Mouse (Mus musculus) urinary bladder, postnatal 4 days (tissue): ENCODE measurements around the gene A630023A22Rik.
A peak's percentile ranks its signal among the peaks of the same experiment; 100 is the strongest.

Experiments used
- DNase-seq, 2 experiments: peaks; one replicate each; pipeline ENCODE4 v3.0.0; 2021 to 2022; ENCODE audit warnings: low spot score in 2 of 2

The A630023A22Rik gene

GRCm38 (mm10) chr14:34102601-34103000, at the start of gene A630023A22Rik:
A630023A22Rik (minus strand) TSS chr14:34102754.
- no peak for DNase-seq

GRCm38 (mm10) chr14:34152342-34152741, 49.8 kb upstream of the A630023A22Rik start, which contains the start of gene Npy4r:
Npy4r (minus strand) TSS chr14:34152489.
- peak; percentile 52 to 74 for DNase-seq

GRCm38 (mm10) chr14:34142915-34143314, 40.4 kb upstream of the A630023A22Rik start:
- no peak for DNase-seq

GRCm38 (mm10) chr14:34142316-34142715, 39.8 kb upstream of the A630023A22Rik start:
- DNase-seq: no peak

GRCm38 (mm10) chr14:34139671-34140664, 37.4 kb upstream of the A630023A22Rik start:
- DNase-seq: no peak

- DNase-seq: peak in 1 of 2 experiments; percentile 10
These were observed 32.8 kb upstream of the A630023A22Rik start for GRCm38 (mm10) chr14:34135391-34135790.

GRCm38 (mm10) chr14:34131216-34131615, 28.7 kb upstream of the A630023A22Rik start:
- no peak for DNase-seq

- DNase-seq: no peak
These were observed 19.1 kb upstream of the A630023A22Rik start for GRCm38 (mm10) chr14:34121691-34122090.

- DNase-seq: no peak
These were observed 18.4 kb upstream of the A630023A22Rik start for GRCm38 (mm10) chr14:34120923-34121351.

- DNase-seq: no peak
These were observed 17.7 kb upstream of the A630023A22Rik start for GRCm38 (mm10) chr14:34120016-34120910.

GRCm38 (mm10) chr14:34119046-34119723, 16.6 kb upstream of the A630023A22Rik start:
- DNase-seq: no peak

- no peak for DNase-seq
These were observed 11.8 kb upstream of the A630023A22Rik start for GRCm38 (mm10) chr14:34114311-34114710.

- no peak for DNase-seq
These were observed 5.0 kb upstream of the A630023A22Rik start for GRCm38 (mm10) chr14:34107594-34107993.

GRCm38 (mm10) chr14:34106389-34107062, 4.0 kb upstream of the A630023A22Rik start:
- peak in 1 of 2 experiments; percentile 21 for DNase-seq

GRCm38 (mm10) chr14:34104892-34105291, 2.3 kb upstream of the A630023A22Rik start:
- DNase-seq: peak; percentile 59 to 71

- DNase-seq: peak in 1 of 2 experiments; percentile 15
These were observed 1.3 kb upstream of the A630023A22Rik start for GRCm38 (mm10) chr14:34103855-34104254.

- no peak for DNase-seq
These were observed 6.4 kb downstream of the A630023A22Rik start for GRCm38 (mm10) chr14:34096161-34096560.

- no peak for DNase-seq
These were observed 9.7 kb downstream of the A630023A22Rik start for GRCm38 (mm10) chr14:34092856-34093255.

GRCm38 (mm10) chr14:34091475-34091874, 11.1 kb downstream of the A630023A22Rik start:
- DNase-seq: no peak

- DNase-seq: no peak
These were observed 12.8 kb downstream of the A630023A22Rik start for GRCm38 (mm10) chr14:34089796-34090195.
